Mouse (Mus musculus): ENCODE data around the gene Gapdhs. TPM values are rescaled to one million over a fixed set of nuclear protein-coding genes. Genes with fewer than 3 reads are reported as not detected.

Gene Gapdhs
- polyA plus RNA-seq, 1 experiment from 2014 or later = not detected

Other genes with a start within 250 kb of the Gapdhs start
- gene Arhgap33, start 208.6 kb downstream of the Gapdhs start, polyA plus RNA-seq (2016; fragmentation: Nextera tagmentation; extraction: Ambion mirVana) = 10.1 and 10.9 TPM in 2 replicates
- gene Hspb6, start 191.5 kb downstream of the Gapdhs start, polyA plus RNA-seq (2016; fragmentation: Nextera tagmentation; extraction: Ambion mirVana) = 30.5 and 31.6 TPM in 2 replicates
- gene Proser3, start 191.4 kb downstream of the Gapdhs start, polyA plus RNA-seq (2016; fragmentation: Nextera tagmentation; extraction: Ambion mirVana) = 9.3 and 12.7 TPM in 2 replicates
- gene Lin37, start 183.8 kb downstream of the Gapdhs start, polyA plus RNA-seq (2016; fragmentation: Nextera tagmentation; extraction: Ambion mirVana) = 31.1 and 34.8 TPM in 2 replicates
- gene U2af1l4, start 180.4 kb downstream of the Gapdhs start, polyA plus RNA-seq (2016; fragmentation: Nextera tagmentation; extraction: Ambion mirVana) = 82.4 and 88.8 TPM in 2 replicates
- gene Gm49396, start 180.3 kb downstream of the Gapdhs start, polyA plus RNA-seq (2016; fragmentation: Nextera tagmentation; extraction: Ambion mirVana) = 10.5 and 10.6 TPM in 2 replicates
- 115 and 124 TPM in 2 replicates for gene Psenen, start 180.1 kb downstream of the Gapdhs start, polyA plus RNA-seq (2016; fragmentation: Nextera tagmentation; extraction: Ambion mirVana)
- 2.7 and 3.7 TPM in 2 replicates for gene Igflr1, start 178.3 kb downstream of the Gapdhs start, polyA plus RNA-seq (2016; fragmentation: Nextera tagmentation; extraction: Ambion mirVana)
- gene Kmt2b, start 155.0 kb downstream of the Gapdhs start, polyA plus RNA-seq (2016; fragmentation: Nextera tagmentation; extraction: Ambion mirVana) = 4.9 and 5.1 TPM in 2 replicates
- gene Zbtb32, start 144.8 kb downstream of the Gapdhs start, polyA plus RNA-seq (2016; fragmentation: Nextera tagmentation; extraction: Ambion mirVana) = 0.09 and 0.44 TPM in 2 replicates
- gene Upk1a, start 130.8 kb downstream of the Gapdhs start, polyA plus RNA-seq (2016; fragmentation: Nextera tagmentation; extraction: Ambion mirVana) = 0.44 and 2.5 TPM in 2 replicates
- gene Cox6b1, start 117.5 kb downstream of the Gapdhs start, polyA plus RNA-seq (2016; fragmentation: Nextera tagmentation; extraction: Ambion mirVana) = 1,789 and 1,831 TPM in 2 replicates
- gene Etv2, start 107.8 kb downstream of the Gapdhs start, polyA plus RNA-seq (2016; fragmentation: Nextera tagmentation; extraction: Ambion mirVana) = 1.1 and 1.4 TPM in 2 replicates
- gene Rbm42, start 93.4 kb downstream of the Gapdhs start, polyA plus RNA-seq (2016; fragmentation: Nextera tagmentation; extraction: Ambion mirVana) = 96.5 and 103 TPM in 2 replicates
- gene Haus5, start 78.7 kb downstream of the Gapdhs start, polyA plus RNA-seq (2016; fragmentation: Nextera tagmentation; extraction: Ambion mirVana) = 35.4 and 36.3 TPM in 2 replicates
- gene Pmis2, start 72.1 kb downstream of the Gapdhs start, polyA plus RNA-seq (2016; fragmentation: Nextera tagmentation; extraction: Ambion mirVana) = not detected in 2 replicates
- gene 2200002J24Rik, start 44.8 kb downstream of the Gapdhs start, polyA plus RNA-seq (2016; fragmentation: Nextera tagmentation; extraction: Ambion mirVana) = 1.2 and 1.5 TPM in 2 replicates
- gene Atp4a, start 31.5 kb downstream of the Gapdhs start, polyA plus RNA-seq (2016; fragmentation: Nextera tagmentation; extraction: Ambion mirVana) = 0.78 and 0.98 TPM in 2 replicates
- gene Tmem147, start 14.1 kb downstream of the Gapdhs start, polyA plus RNA-seq (2016; fragmentation: Nextera tagmentation; extraction: Ambion mirVana) = 158 and 165 TPM in 2 replicates
- 0.58 and 0.72 TPM in 2 replicates for gene Sbsn, start 7.8 kb upstream of the Gapdhs start, polyA plus RNA-seq (2016; fragmentation: Nextera tagmentation; extraction: Ambion mirVana)
- gene Dmkn, start 20.1 kb upstream of the Gapdhs start, polyA plus RNA-seq (2016; fragmentation: Nextera tagmentation; extraction: Ambion mirVana) = 1.1 TPM in 2 replicates
- not detected in 2 replicates for gene Krtdap, start 44.2 kb upstream of the Gapdhs start, polyA plus RNA-seq (2016; fragmentation: Nextera tagmentation; extraction: Ambion mirVana)
- gene Ffar2, start 80.1 kb upstream of the Gapdhs start, polyA plus RNA-seq (2016; fragmentation: Nextera tagmentation; extraction: Ambion mirVana) = not detected in 2 replicates
- not detected in 2 replicates for gene Ffar3, start 112.5 kb upstream of the Gapdhs start, polyA plus RNA-seq (2016; fragmentation: Nextera tagmentation; extraction: Ambion mirVana)
- gene Ffar1, start 117.9 kb upstream of the Gapdhs start, polyA plus RNA-seq (2016; fragmentation: Nextera tagmentation; extraction: Ambion mirVana) = not detected in 2 replicates
- not detected in 2 replicates for gene Cd22, start 136.7 kb upstream of the Gapdhs start, polyA plus RNA-seq (2016; fragmentation: Nextera tagmentation; extraction: Ambion mirVana)
- 0.18 TPM in 1 of 2 replicates, not detected in the other for gene Mag, start 171.2 kb upstream of the Gapdhs start, polyA plus RNA-seq (2016; fragmentation: Nextera tagmentation; extraction: Ambion mirVana)
- gene Hamp2, start 181.0 kb upstream of the Gapdhs start, polyA plus RNA-seq (2016; fragmentation: Nextera tagmentation; extraction: Ambion mirVana) = not detected in 2 replicates
- not detected in 2 replicates for gene Hamp, start 200.4 kb upstream of the Gapdhs start, polyA plus RNA-seq (2016; fragmentation: Nextera tagmentation; extraction: Ambion mirVana)
- gene Usf2, start 213.1 kb upstream of the Gapdhs start, polyA plus RNA-seq (2016; fragmentation: Nextera tagmentation; extraction: Ambion mirVana) = 18.4 and 22.5 TPM in 2 replicates
- gene Lsr, start 229.8 kb upstream of the Gapdhs start, polyA plus RNA-seq (2016; fragmentation: Nextera tagmentation; extraction: Ambion mirVana) = 13.1 and 13.8 TPM in 2 replicates
- 0.53 and 0.60 TPM in 2 replicates for gene Fam187b, start 230.1 kb upstream of the Gapdhs start, polyA plus RNA-seq (2016; fragmentation: Nextera tagmentation; extraction: Ambion mirVana)